Mouse (Mus musculus): ENCODE results near the gene Smim8.

- TF ChIP-seq CTCF (conservative IDR thresholded peaks at IDR 0.05; ENCODE audit: insufficient read depth, insufficient read length, low read depth, low read length) (no peak), POLR2A (IDR thresholded peaks at IDR 0.05; ENCODE audit: low read depth, low read length) (no peak)
These were observed 55.0 kb downstream of the Smim8 start for GRCm38 (mm10) chr4:34723186-34723585.
